ENCODE assay signal across 8 mouse cellular contexts in genomic region chr9:91361856-91362601, GRCm38 (mm10). TPM values are rescaled to one million over a fixed set of nuclear protein-coding genes. Genes with fewer than 3 reads are reported as not detected.
A peak's percentile ranks its signal among the peaks of the same experiment; 100 is the strongest.
DNase-seq lines count a peak whose midpoint lies in the region; ATAC-seq lines count a peak whose summit lies in the region.

Gene Zic4 (plus strand): TSS chr9:91362413.

- no peaks in the 10 kb centered on the region for H3K36me3 ChIP-seq in heart, embryonic 13.5 days
- H3K36me3 ChIP-seq in embryonic facial prominence, embryonic 15.5 days = no peaks in the 10 kb centered on the region
- H3K36me3 ChIP-seq in intestine, embryonic 16.5 days (ENCODE audit: control insufficient read depth, insufficient read depth, low read length) = no peaks in the 10 kb centered on the region

- peaks cover 92% of the 10 kb centered on the region for H3K27me3 ChIP-seq in heart, embryonic 13.5 days (replicated peaks)
- peaks cover 82% of the 10 kb centered on the region for H3K27me3 ChIP-seq in embryonic facial prominence, embryonic 15.5 days
- H3K27me3 ChIP-seq in intestine, embryonic 16.5 days (replicated peaks; ENCODE audit: control insufficient read depth, insufficient read depth, low read length) = peaks cover 70% of the 10 kb centered on the region

- WGBS in heart, embryonic 13.5 days = under 1% methylated on average over 45 of the region's 45 CpGs
- WGBS in embryonic facial prominence, embryonic 15.5 days = 2% methylated on average over 45 of the region's 45 CpGs
- WGBS in intestine, embryonic 16.5 days = 1% methylated on average over 45 of the region's 45 CpGs

- peaks cover 27% of the 10 kb centered on the region for H3K4me1 ChIP-seq in heart, embryonic 13.5 days
- peaks cover 26% of the 10 kb centered on the region for H3K4me1 ChIP-seq in embryonic facial prominence, embryonic 15.5 days
- peaks cover 15% of the 10 kb centered on the region for H3K4me1 ChIP-seq in intestine, embryonic 16.5 days (ENCODE audit: control insufficient read depth, insufficient read depth, low read length)

- no peak for ATAC-seq in heart, embryonic 13.5 days (ENCODE audit: extremely low read depth, insufficient number of reproducible peaks, low FRiP score, low TSS enrichment)
- peak; percentile 55; the same call in 1 of the 2 replicates for ATAC-seq in embryonic facial prominence, embryonic 15.5 days (ENCODE audit: insufficient number of reproducible peaks, low FRiP score, low TSS enrichment, low read depth)
- peak; percentile 70 for ATAC-seq in intestine, embryonic 16.5 days

- H3K4me2 ChIP-seq in heart, embryonic 13.5 days = peak within 1 kb of the TSS; percentile 67
- peak within 1 kb of the TSS; percentile 44 for H3K4me2 ChIP-seq in embryonic facial prominence, embryonic 15.5 days (replicated peaks)
- peak within 1 kb of the TSS; percentile 56 for H3K4me2 ChIP-seq in intestine, embryonic 16.5 days (ENCODE audit: low read depth, low read length)

- H3K4me3 ChIP-seq in heart, embryonic 13.5 days = peak within 1 kb of the TSS; percentile 51
- H3K4me3 ChIP-seq in embryonic facial prominence, embryonic 15.5 days (replicated peaks) = peak within 1 kb of the TSS; percentile 38
- peak within 1 kb of the TSS; percentile 42 for H3K4me3 ChIP-seq in intestine, embryonic 16.5 days (ENCODE audit: low read length)

- H3K9ac ChIP-seq in heart, embryonic 13.5 days = peak within 1 kb of the TSS; percentile 8; the same call in 1 of the 2 replicates
- no peak within 1 kb of the TSS for H3K9ac ChIP-seq in embryonic facial prominence, embryonic 15.5 days
- H3K9ac ChIP-seq in intestine, embryonic 16.5 days (ENCODE audit: low read depth, low read length) = no peak within 1 kb of the TSS

- no peak within 1 kb of the TSS for H3K27ac ChIP-seq in heart, embryonic 13.5 days (replicated peaks)
- H3K27ac ChIP-seq in embryonic facial prominence, embryonic 15.5 days (replicated peaks) = no peak within 1 kb of the TSS
- H3K27ac ChIP-seq in intestine, embryonic 16.5 days (ENCODE audit: low read length) = no peak within 1 kb of the TSS

- no peaks in the 10 kb centered on the region for H3K9me3 ChIP-seq in heart, embryonic 13.5 days
- no peaks in the 10 kb centered on the region for H3K9me3 ChIP-seq in embryonic facial prominence, embryonic 15.5 days (replicated peaks)
- H3K9me3 ChIP-seq in intestine, embryonic 16.5 days (ENCODE audit: control insufficient read depth, low read length) = no peaks in the 10 kb centered on the region

- no peak for DNase-seq in heart, adult 9 months (ENCODE audit: low spot score in 2 of 2)
- DNase-seq in Muller cell, postnatal 12 days (ENCODE audit: inconsistent ontology term) = peak; percentile 81
- DNase-seq in neural tube, embryonic 10.5 days (ENCODE audit: extremely low spot score, low spot score) = peak; percentile 81
- no peak for DNase-seq in thymus, postnatal 0 days (ENCODE audit: low spot score)
- DNase-seq in left cerebral cortex, adult 11 months (ENCODE audit: low spot score) = no peak

RNA-seq across cellular contexts. Expression of gene Zic4, which starts in this region (rescaled TPM):
- not detected in 2 replicates for polyA plus RNA-seq in heart, embryonic 13.5 days (2015; fragmentation: Nextera tagmentation; extraction: Ambion mirVana)
- 0.64 and 1.5 TPM in 2 replicates for polyA plus RNA-seq in embryonic facial prominence, embryonic 15.5 days (2015; fragmentation: Nextera tagmentation; extraction: Ambion mirVana)
- not detected in 2 replicates for polyA plus RNA-seq in intestine, embryonic 16.5 days (2015; fragmentation: Nextera tagmentation; extraction: Ambion mirVana)
- polyA plus RNA-seq in thymus, postnatal 0 days (2015; fragmentation: Nextera tagmentation; extraction: Ambion mirVana) = not detected in 2 replicates

Comparison
In these comparisons a context has a peak if more than half of its experiments do, and no peak if none do; other contexts are left out.
1. Peak in ATAC-seq, H3K4me3 ChIP-seq and H3K4me2 ChIP-seq in intestine, embryonic 16.5 days; RNA of the gene not detected or under 1 TPM.
2. DNase-seq: peak in Muller cell, postnatal 12 days (single experiment) and neural tube, embryonic 10.5 days (single experiment); none in heart, adult 9 months (0 of 2), thymus, postnatal 0 days (single experiment) and left cerebral cortex, adult 11 months (single experiment).
3. Peak in every context shown above with its lines, with median percentiles within 50 percentile points of each other: H3K4me2 ChIP-seq and H3K4me3 ChIP-seq.